Mouse (Mus musculus): ENCODE measurements around the gene Nprl3. TPM values are rescaled to one million over a fixed set of nuclear protein-coding genes. Genes with fewer than 3 reads are reported as not detected.

The Nprl3 gene
- polyA plus RNA-seq, 1 experiment from 2014 or later, result 39.4 TPM

GRCm38 (mm10) chr11:32198256-32198955 lies 69.1 kb downstream of the Nprl3 start:
- DNase-seq (ENCODE audit: low spot score), result no peak

- DNase-seq (ENCODE audit: low spot score), result no peak
Measured at GRCm38 (mm10) chr11:32197766-32198165, 69.7 kb downstream of the Nprl3 start.

- DNase-seq (ENCODE audit: low spot score), result no peak
Measured at GRCm38 (mm10) chr11:32196727-32197126, 70.8 kb downstream of the Nprl3 start.

DNA sequence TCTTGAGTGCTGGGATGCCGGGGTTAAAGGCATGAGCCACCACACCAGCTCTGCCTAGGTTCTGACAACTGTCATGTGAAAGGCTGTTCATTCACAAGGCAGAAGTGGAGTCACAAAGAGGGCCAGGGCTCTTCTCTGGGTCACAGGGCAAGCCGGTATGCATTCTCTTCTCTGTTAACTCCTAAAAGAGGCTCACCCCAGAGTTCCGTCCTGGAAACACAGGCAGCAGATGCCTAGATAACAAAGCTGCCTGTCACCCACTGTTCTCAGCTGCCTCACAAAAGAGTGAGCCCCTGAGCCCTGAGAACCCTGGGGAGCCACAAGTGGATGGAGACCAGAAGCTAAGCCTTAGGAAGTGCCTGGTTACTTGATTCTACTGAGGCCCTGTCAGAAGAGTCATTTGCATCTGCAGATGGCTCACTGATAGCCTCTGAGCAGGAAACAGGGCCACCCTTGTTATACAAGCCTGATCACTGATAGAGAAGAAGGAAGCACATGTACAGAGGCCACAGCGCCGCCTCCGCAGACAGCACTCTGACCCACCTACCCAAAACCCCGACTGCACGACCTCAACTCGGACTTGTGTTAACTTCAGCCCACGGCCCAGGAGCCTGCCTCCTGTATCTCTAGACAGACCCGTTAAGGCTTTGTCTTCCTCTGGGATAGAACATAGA lies 71.5 kb downstream of the Nprl3 start:
- peak; percentile 69 for DNase-seq (ENCODE audit: low spot score)

GRCm38 (mm10) chr11:32194626-32195025 lies 72.9 kb downstream of the Nprl3 start:
- no peak for DNase-seq (ENCODE audit: low spot score)

DNA sequence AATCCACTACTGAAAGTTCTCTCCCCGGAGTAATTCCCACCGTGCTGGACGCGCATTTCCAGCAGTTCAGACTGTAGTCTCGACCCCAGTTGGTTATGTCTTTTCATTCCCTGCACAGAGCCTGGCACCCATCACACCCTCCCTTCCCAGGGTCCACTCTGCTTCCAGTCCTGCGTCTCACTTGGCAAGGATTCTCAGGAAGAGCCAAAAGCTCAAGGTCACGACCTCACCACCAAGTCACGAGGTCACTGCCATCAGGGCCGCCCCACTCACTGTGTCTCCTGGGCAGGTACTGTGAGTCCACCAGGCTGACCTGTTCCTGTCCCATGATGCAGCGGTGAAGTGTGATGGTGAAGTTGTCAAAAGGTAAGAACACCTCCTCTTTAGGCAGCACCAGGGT lies 73.4 kb downstream of the Nprl3 start:
- no peak for DNase-seq (ENCODE audit: low spot score)

DNA sequence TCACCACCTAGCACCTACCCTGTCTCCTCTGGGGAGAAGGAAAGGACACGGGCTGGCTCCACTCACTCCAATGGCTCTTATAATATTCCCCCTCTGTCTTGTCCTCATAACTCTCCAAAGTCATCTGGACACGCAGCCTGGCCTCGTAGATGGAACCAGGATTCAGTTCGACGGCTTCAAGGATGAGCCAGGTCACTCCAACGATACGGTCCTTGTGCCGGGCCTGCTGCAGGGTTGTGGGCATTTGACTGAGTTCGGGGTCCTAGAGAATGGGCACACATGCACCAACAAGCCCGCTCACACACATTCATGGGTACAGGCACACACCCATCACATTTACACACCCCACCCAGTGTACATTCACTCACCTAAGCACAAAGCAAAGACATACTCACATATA lies 74.4 kb downstream of the Nprl3 start:
- no peak for DNase-seq (ENCODE audit: low spot score)

DNA sequence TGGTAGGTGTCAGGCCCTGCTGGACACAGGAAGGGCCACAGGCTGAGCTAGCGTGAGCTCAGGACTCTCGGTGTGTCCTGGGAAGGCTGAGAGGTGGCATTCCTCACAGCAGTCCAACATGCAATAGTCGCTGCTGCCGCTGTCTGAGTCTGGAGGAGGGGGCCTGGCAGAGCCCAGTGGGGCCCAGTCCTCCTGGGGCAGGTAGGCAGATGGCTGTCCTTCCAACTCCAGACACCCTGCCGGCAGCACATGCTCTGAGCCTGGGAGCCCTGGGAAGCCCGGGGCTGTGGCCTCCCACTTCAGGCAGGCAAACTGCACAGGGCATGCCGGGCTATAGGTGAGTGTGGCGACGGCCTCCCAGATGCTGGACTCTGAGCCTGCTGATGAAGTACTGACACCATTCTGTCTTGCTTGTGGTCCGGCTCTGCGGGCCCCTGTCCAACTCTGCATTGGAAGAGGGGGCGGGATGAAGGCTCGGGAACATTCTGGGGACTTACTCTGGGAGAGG lies 76.8 kb downstream of the Nprl3 start:
- no peak for DNase-seq (ENCODE audit: low spot score)

GRCm38 (mm10) chr11:32190119-32190518 lies 77.4 kb downstream of the Nprl3 start:
- no peak for DNase-seq (ENCODE audit: low spot score)

GRCm38 (mm10) chr11:32189434-32189833 lies 78.1 kb downstream of the Nprl3 start:
- DNase-seq (ENCODE audit: low spot score), result no peak

- no peak for DNase-seq (ENCODE audit: low spot score)
Measured at GRCm38 (mm10) chr11:32188881-32189280, 78.6 kb downstream of the Nprl3 start.

- no peak for DNase-seq (ENCODE audit: low spot score)
Measured at GRCm38 (mm10) chr11:32187256-32187655, 80.3 kb downstream of the Nprl3 start.

GRCm38 (mm10) chr11:32186031-32186430 lies 81.5 kb downstream of the Nprl3 start:
- no peak for DNase-seq (ENCODE audit: low spot score)

DNA sequence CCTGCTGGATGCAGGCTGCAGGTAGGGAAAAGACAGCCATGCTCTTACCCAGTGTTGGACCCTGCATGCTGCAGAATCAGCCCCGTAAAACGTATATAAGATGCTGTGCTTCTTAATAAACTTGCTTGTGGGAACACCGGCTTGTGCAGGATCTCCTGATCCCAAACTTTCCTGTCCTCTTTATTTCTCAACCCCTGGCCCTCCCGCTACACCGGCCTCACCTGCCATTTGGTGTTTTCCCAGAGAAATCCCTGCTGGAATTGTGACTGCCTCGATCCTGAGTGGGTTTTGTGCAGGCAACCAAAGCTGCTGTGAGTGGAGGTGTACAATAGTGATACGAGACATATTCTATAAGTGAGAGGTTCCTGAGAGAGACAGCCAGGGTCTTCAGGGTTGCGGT lies 83.0 kb downstream of the Nprl3 start:
- no peak for DNase-seq (ENCODE audit: low spot score)

DNA sequence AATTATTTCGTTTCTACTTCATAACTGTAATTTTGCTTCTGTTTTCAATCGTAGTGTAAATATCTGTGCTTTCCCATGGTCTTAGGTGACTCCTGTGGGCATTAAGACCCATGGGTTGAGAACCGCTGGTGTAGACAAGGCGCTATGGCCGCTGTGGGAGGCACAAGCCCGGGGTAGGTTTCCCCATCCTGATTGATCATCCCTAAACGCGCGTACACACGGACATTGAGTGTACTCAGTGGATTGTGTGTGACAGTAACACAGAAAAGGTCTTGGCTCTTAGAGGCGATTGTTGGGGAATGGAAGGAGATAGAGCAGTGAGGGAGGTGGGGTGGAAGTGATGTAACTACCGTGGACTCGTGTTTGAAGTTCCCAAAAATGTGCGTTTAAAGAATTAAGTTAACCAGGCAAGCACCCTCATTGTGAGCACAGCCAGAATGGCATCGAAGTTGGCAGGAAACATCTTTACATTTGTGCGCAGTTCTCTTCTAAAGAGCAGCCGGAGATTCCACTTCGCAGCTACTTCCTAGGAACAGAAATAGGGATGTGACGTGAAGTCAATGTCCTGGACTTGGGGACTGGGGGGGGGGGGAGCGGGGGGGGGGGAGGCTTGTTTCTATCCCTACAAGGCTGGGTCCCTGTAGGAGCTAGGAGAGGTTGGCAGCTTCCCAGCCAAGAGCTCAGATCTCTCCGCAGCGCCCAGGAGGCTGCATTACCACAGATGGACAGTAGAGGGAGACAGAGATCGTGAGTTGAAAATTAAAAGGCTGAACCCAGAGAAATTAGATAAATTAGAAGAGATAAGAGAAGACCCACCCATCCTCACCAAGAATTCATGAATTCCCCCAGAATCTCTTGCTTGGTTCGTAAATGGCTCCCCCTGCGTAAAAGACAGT lies 85.3 kb downstream of the Nprl3 start:
- peak; percentile 73 for DNase-seq (ENCODE audit: low spot score)

GRCm38 (mm10) chr11:32181246-32181645 lies 86.3 kb downstream of the Nprl3 start:
- no peak for DNase-seq (ENCODE audit: low spot score)

- no peak for DNase-seq (ENCODE audit: low spot score)
Measured at GRCm38 (mm10) chr11:32178506-32178905, 89.0 kb downstream of the Nprl3 start.

Other genes with a start within 250 kb of the Nprl3 start
- gene Il9r, start 67.4 kb downstream of the Nprl3 start, polyA plus RNA-seq (2015; fragmentation: Nextera tagmentation; extraction: Ambion mirVana), result 5.3 and 5.7 TPM in 2 replicates
- 103 TPM in 2 replicates for gene Snrnp25, start 62.3 kb downstream of the Nprl3 start, polyA plus RNA-seq (2015; fragmentation: Nextera tagmentation; extraction: Ambion mirVana)
- 10.6 and 11.2 TPM in 2 replicates for gene Rhbdf1, start 45.4 kb downstream of the Nprl3 start, polyA plus RNA-seq (2015; fragmentation: Nextera tagmentation; extraction: Ambion mirVana)
- 30.0 and 36.0 TPM in 2 replicates for gene Mpg, start 41.2 kb downstream of the Nprl3 start, polyA plus RNA-seq (2015; fragmentation: Nextera tagmentation; extraction: Ambion mirVana)
- 1.9 and 2.2 TPM in 2 replicates for gene Hba-x, start 8.7 kb upstream of the Nprl3 start, polyA plus RNA-seq (2015; fragmentation: Nextera tagmentation; extraction: Ambion mirVana)
- gene Hba-a1, start 15.8 kb upstream of the Nprl3 start, polyA plus RNA-seq (2015; fragmentation: Nextera tagmentation; extraction: Ambion mirVana), result 616 and 668 TPM in 2 replicates
- 0.33 and 0.34 TPM in 2 replicates for gene Hbq1b, start 19.3 kb upstream of the Nprl3 start, polyA plus RNA-seq (2015; fragmentation: Nextera tagmentation; extraction: Ambion mirVana)
- gene Hba-a2, start 28.8 kb upstream of the Nprl3 start, polyA plus RNA-seq (2015; fragmentation: Nextera tagmentation; extraction: Ambion mirVana), result 1,475 and 1,659 TPM in 2 replicates
- gene Hbq1a, start 32.4 kb upstream of the Nprl3 start, polyA plus RNA-seq (2015; fragmentation: Nextera tagmentation; extraction: Ambion mirVana), result not detected in 2 replicates
- gene Sh3pxd2b, start 80.1 kb upstream of the Nprl3 start, polyA plus RNA-seq (2015; fragmentation: Nextera tagmentation; extraction: Ambion mirVana), result 2.3 and 2.7 TPM in 2 replicates
- gene Ubtd2, start 187.7 kb upstream of the Nprl3 start, polyA plus RNA-seq (2015; fragmentation: Nextera tagmentation; extraction: Ambion mirVana), result 15.4 and 16.1 TPM in 2 replicates